Mouse (Mus musculus): ENCODE measurements around the gene Fbxl19. TPM values are rescaled to one million over a fixed set of nuclear protein-coding genes. Genes with fewer than 3 reads are reported as not detected.

Fbxl19 gene
- total RNA-seq, 2 experiments from 2014 or later: 5.6 to 6.2 TPM

Small RNA genes within 50 kb of the gene (microRNA-seq; reads per million reads assigned to microRNA genes)
- 0 reads per million in 2 experiments for gene Mir762

Other genes starting within 250 kb of the Fbxl19 start
- gene Srcap, start 232.6 kb upstream of the Fbxl19 start, total RNA-seq (2021): 10 to 100 TPM; 67.8 to 74.8 TPM
- 10 to 100 TPM; 14.1 to 14.3 TPM for gene Gm42715, start 225.0 kb upstream of the Fbxl19 start, total RNA-seq (2021)
- not detected for gene Tmem265, start 183.2 kb upstream of the Fbxl19 start, total RNA-seq (2021)
- gene Phkg2, start 171.2 kb upstream of the Fbxl19 start, total RNA-seq (2021): 10 to 100 TPM; 21.0 to 21.1 TPM
- 1 to 10 TPM; 7.3 to 8.7 TPM for gene Ccdc189, start 155.9 kb upstream of the Fbxl19 start, total RNA-seq (2021)
- gene Rnf40, start 155.8 kb upstream of the Fbxl19 start, total RNA-seq (2021): 10 to 100 TPM; 54.3 to 57.0 TPM
- gene Zfp629, start 128.7 kb upstream of the Fbxl19 start, total RNA-seq (2021): 10 to 100 TPM; 32.4 to 35.1 TPM
- 10 to 100 TPM; 60.5 to 62.9 TPM for gene Bcl7c, start 35.6 kb upstream of the Fbxl19 start, total RNA-seq (2021)
- gene Ctf1, start 31.8 kb upstream of the Fbxl19 start, total RNA-seq (2021): 1 to 10 TPM; 4.6 to 7.5 TPM
- gene Ctf2, start 12.4 kb upstream of the Fbxl19 start, total RNA-seq (2021): not detected
- gene Orai3, start 25.3 kb downstream of the Fbxl19 start, total RNA-seq (2021): 10 to 100 TPM; 18.0 to 20.9 TPM
- 10 to 100 TPM; 26.1 to 29.9 TPM for gene Setd1a, start 32.1 kb downstream of the Fbxl19 start, total RNA-seq (2021)
- gene Gm49388, start 41.1 kb downstream of the Fbxl19 start, total RNA-seq (2021): 1 to 10 TPM; 2.7 to 3.1 TPM
- 10 to 100 TPM; 15.9 to 16.1 TPM for gene Hsd3b7, start 56.1 kb downstream of the Fbxl19 start, total RNA-seq (2021)
- 10 to 100 TPM; 69.2 to 72.5 TPM for gene Stx4a, start 79.8 kb downstream of the Fbxl19 start, total RNA-seq (2021)
- gene Stx1b, start 80.0 kb downstream of the Fbxl19 start, total RNA-seq (2021): 1 to 10 TPM in 1 of 2 experiments, under 1 TPM in 1; 0.89 to 1.7 TPM
- gene Zfp646, start 131.7 kb downstream of the Fbxl19 start, total RNA-seq (2021): 10 to 100 TPM; 23.3 to 23.9 TPM
- 1 to 10 TPM; 5.8 to 8.0 TPM for gene Zfp668, start 132.3 kb downstream of the Fbxl19 start, total RNA-seq (2021)
- 1 to 10 TPM in 1 of 2 experiments, under 1 TPM in 1; 0.60 to 1.1 TPM for gene Prss53, start 146.4 kb downstream of the Fbxl19 start, total RNA-seq (2021)
- gene Gm21974, start 150.9 kb downstream of the Fbxl19 start, total RNA-seq (2021): not detected
- gene Vkorc1, start 151.1 kb downstream of the Fbxl19 start, total RNA-seq (2021): 10 to 100 TPM; 33.8 to 34.3 TPM
- gene Bckdk, start 159.5 kb downstream of the Fbxl19 start, total RNA-seq (2021): 10 to 100 TPM; 96.6 to 98.5 TPM
- gene Kat8, start 168.0 kb downstream of the Fbxl19 start, total RNA-seq (2021): 10 to 100 TPM; 12.7 to 14.6 TPM
- gene Prss8, start 185.6 kb downstream of the Fbxl19 start, total RNA-seq (2021): not detected
- 1 to 10 TPM; 5.0 to 6.6 TPM for gene Prss36, start 202.2 kb downstream of the Fbxl19 start, total RNA-seq (2021)
- 100 to 1,000 TPM; 297 to 307 TPM for gene Fus, start 222.9 kb downstream of the Fbxl19 start, total RNA-seq (2021)
- 10 to 100 TPM; 14.2 to 21.0 TPM for gene Pycard, start 249.3 kb downstream of the Fbxl19 start, total RNA-seq (2021)

All from heart, postnatal 10 days (tissue).